Mouse (Mus musculus) kidney, postnatal 4 days (tissue): ENCODE data around the gene Coro2b.

ENCODE experiments used
- DNase-seq, 2 experiments: peaks; one replicate each; pipeline ENCODE4 v3.0.0; 2021; ENCODE audit warnings: mixed read lengths in 2 of 2

Coro2b gene

GRCm38 (mm10) chr9:62509617-62510016 is 27.2 kb downstream of the Coro2b start:
- DNase-seq, result no peak

DNA sequence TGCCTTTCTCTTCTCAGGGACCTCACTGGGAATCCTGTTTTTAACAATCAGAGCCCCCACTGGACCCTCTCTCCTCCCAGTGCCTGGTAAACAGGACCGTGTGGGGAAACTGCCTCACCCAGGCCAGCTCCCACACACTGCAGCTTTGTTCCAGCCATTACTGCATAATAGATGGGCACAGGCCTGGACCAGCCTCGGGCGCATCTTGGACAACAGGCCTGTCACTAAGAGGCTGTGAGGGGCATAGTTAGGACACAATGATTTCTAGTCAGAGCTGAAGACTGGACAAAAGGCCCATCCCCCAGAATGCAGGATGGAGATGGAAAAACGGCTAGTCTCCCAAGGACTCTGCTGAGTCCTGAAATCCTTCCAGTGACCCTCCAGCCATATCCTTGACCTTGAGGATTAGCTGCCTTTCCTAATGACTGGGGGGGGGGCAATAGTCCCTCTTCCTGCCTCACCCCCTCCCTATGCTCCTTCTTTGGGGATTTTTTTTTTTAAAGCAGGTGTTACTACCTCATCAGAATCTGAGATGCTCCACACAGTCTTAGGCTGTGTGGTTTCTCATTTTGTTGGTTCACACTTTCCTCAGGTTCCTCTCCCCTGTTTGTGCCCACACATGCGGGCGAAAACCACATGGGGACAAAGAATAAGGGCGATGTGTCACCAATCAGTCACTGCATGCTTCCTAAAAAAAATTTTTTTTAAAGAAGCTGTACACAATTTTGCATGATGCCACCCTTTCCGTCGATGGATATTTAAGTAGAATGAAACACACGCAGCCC is 27.9 kb downstream of the Coro2b start:
- no peak for DNase-seq

GRCm38 (mm10) chr9:62506467-62507067 is 30.3 kb downstream of the Coro2b start:
- DNase-seq, result no peak

GRCm38 (mm10) chr9:62504129-62504528 is 32.7 kb downstream of the Coro2b start:
- DNase-seq, result no peak

- DNase-seq, result no peak
These were observed 34.5 kb downstream of the Coro2b start for GRCm38 (mm10) chr9:62502361-62502760.

DNA sequence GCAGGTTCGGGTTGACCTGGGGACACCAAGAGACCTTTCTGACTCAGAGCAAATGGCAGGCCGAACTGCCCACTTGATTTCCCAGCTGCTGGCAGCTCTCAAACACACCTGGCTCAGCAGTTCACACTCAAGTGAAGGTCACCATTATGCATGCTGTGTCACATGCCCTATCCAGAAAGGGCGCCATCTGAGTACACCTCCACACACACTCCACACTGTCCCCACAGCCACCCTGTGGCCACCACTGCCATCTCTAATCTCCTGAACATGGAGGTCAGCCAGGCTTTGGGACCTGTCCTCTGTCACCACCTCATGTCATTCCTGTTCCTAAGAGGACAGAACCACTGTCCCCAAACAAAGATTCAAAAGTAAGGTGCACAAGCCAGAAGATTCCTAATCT is 35.3 kb downstream of the Coro2b start:
- DNase-seq, result no peak

DNA sequence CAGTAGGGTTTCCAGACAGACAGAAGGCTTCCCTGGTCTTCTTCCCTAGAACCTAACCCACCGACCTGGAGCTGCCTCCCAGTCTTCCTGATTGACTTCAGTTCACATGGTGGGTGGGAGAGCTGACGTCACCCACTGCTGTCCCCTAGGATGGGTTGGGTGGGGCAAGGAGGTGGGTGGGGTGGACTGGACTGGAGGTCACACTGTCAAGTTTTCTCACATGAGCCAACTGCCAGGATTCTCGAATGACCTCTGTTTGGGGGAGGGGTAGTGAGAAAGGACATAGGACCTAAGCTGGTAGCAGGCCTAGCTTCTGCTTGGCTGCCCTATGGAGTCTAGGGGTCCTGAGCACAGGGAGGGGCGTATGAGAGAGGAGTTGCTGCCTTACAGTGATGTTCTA is 36.8 kb downstream of the Coro2b start:
- DNase-seq, result no peak

GRCm38 (mm10) chr9:62498945-62499344 is 37.9 kb downstream of the Coro2b start:
- no peak for DNase-seq

- DNase-seq, result peak in 1 of 2 experiments; percentile 38
These were observed 39.4 kb downstream of the Coro2b start for GRCm38 (mm10) chr9:62497135-62498092.

GRCm38 (mm10) chr9:62492306-62492990 is 44.4 kb downstream of the Coro2b start:
- no peak for DNase-seq

DNA sequence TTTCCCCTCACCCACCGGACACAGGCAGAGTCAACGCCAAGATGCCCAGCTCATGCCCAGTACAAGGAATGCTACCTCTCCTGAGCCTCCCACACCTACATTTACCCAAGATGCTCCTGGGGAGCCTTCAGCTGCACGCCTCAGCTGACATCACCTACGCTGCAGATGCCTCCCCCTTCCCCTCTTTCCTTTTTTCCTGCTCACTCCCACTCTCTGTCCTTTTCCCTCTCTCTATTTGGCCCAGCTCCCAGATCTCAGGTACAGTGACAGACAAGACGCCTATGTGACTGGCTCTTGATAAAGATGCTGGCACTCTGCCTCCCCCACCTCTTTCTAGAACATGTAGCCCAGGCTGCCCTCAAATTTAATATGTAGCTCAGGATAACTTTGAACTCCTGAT is 45.2 kb downstream of the Coro2b start:
- no peak for DNase-seq

DNA sequence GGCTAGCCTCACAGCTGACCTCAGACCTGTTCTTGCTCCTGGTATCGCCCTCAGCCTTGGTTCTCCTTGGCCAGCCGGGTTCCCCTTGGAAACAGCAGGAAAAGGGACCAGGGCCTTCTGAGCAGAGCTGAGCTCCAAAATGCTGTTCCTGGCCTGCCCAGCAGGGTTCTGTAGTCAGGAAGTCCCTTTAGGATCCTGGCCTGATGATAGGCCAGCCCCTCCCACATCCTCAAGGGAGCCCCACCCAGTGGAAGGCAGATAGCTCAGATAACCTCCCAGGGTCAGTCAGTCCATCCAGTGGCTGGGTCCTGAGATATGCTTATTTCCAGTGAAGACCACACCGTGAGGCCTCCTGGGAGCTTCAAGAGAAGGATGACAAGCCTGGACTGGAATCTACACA is 45.7 kb downstream of the Coro2b start:
- DNase-seq, result peak; percentile 57 to 75

DNA sequence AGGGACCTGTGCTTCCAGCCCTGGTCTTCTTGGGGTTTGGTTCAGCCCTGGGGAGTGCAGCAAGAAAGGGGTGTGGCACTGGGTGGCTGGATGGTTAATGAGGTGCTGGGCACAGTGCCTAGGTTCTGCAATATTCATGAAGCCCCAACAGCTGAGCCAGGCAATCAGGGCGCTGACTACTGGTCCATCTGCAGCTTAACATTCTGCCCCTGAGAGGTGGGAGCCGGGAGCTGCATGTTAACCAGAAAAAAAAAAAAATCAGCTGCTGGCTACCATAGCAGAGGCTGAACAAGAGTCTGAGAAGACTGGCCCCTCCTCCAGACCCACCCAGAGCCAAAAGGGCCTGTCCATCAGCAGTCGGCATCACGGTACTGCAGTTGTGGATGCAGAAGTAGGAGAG is 52.7 kb downstream of the Coro2b start:
- DNase-seq, result no peak

DNA sequence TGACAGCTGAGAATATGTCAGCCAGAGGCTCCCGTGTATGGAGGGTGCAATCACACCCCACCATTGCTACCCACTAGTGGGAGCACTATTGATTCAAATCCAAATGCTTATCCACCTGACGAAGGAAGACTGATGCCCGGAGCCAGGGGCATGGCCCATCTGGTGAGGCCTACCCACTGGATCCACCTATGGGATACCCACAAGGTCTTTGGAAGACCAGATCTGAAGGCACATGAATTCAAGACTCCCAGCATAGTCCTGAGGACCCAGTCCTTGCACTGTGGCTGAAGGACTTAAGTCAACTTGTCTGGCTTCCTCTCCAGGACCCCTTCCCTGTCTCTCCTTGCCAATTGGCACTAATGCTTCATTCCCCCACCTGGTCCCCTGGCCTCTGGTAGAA is 54.1 kb downstream of the Coro2b start:
- DNase-seq, result no peak

- DNase-seq, result no peak
These were observed 55.8 kb downstream of the Coro2b start for GRCm38 (mm10) chr9:62480898-62481642.

GRCm38 (mm10) chr9:62480149-62480548 is 56.7 kb downstream of the Coro2b start:
- no peak for DNase-seq

DNA sequence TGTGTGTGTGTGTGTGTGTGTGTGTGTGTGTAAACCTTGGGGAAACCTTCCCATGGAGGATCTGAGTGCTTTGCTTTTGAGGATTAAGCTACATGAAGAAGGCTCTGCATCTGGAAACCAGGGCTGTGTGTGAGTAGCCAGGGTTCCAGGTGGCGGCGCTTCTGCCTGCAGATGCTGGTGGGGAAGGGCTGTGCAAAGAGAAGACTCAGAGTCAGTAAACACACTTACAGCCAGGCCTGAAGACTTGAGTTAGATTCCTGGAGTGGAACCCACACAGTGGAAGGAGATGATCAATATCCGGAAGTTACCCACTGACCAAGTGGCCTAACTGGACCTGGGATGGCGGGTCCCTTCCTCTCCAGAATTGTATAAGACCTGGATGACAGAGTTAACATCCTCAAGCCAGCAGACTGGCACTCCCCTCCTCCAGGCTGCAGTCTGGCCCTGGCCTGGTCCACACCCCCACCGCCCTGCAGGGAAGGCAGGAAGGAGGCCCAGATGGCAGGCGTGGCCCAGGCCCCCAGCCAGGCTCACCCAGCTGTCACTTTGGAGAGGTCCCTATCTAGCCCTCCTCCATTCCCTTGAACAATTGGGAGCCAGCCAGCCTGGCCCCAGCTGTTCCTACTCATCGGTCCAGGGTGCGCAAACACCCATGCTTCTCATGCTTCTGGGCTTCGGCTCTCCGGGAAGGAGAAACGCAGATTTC is 59.9 kb downstream of the Coro2b start:
- DNase-seq, result peak; percentile 89 to 91

DNA sequence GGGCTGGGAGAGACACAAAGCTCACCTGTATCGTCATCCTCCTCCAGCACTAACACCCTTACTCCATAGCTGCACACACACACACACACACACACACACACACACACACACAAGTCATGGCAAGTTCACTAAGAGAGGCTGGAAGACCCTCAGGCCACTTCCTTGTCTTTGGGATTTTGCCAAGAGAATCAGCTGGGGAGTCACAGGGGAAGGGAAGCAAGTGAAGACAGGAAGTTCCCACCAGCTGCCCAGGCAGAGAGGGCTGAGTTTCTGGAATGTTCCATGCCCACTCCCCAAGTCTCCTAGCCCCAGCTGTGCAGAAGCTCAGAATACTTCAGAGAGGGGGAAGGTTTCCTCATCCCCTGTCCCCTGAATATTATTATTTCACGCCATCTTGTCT is 62.6 kb downstream of the Coro2b start:
- DNase-seq, result no peak

DNA sequence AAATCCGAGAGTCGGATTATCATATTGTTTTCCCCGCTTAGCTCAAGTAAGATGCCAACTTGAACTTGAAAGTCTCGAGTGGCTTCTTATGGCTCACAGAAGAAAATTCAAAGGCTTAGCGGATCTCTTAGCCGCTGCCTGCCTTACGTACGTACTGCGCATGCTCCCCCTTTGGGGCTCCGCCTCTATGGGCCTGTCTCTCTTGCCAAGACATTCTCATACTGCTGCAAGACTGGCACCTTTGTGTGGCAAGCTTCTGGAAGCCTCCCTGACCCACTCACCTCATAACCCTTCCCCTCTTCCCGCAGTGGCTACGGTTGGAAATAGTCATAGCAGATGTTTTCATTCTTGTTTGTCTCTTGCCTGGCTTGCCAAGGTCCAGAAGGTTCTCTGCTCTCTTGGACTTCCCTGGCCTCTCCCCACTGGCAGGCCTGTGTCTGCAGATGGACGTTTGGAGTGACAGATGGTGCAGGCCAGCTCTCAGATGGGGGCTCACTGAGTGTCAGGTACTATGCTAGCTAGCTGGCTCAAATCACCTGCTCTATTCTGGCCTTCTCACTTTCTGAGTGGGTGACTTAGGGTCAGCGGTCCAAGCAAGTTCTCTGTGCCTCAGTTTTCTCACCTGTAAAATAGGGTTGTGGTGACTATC is 65.2 kb downstream of the Coro2b start:
- DNase-seq, result no peak

- no peak for DNase-seq
These were observed 65.8 kb downstream of the Coro2b start for GRCm38 (mm10) chr9:62471041-62471440.

DNA sequence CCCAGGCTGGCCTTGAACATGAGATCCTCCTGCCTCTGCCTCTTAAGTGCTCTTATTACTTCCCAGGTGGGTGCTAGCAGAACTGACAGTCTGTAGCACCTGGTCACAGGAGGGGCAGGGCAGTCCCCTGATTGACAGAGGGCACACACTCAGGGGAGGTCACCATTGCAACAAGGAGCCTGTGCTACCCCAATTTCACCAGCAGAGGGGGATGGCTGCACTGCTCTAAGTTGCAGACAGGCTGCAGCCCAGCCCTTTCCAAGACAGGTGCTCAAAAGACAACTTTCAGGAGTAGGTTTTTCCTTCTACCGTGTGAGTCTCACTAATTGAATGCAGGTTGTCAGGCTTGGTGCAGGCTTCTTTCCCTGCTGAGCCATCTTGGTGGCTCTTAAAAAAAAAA is 66.4 kb downstream of the Coro2b start:
- peak; percentile 88 to 90 for DNase-seq
